ENCODE assay signal across 27 mouse cellular contexts in genomic region chr4:153848274-153848673, GRCm38 (mm10).
DNase-seq lines count a peak whose midpoint lies in the region; ATAC-seq and TF ChIP-seq lines count a peak whose summit lies in the region.
"Had no signal": no experiment of that assay in that cellular context is flagged by ENCODE, and none has a peak within 500 bp of the region (broad histone marks: within the 10 kb centered on the region; RNA-seq: fewer than 3 reads in every experiment).

No protein-coding gene starts in this region.

- no peaks in the 10 kb centered on the region for H3K4me1 ChIP-seq in forebrain, postnatal 0 days (ENCODE audit: insufficient read depth)
- H3K4me1 ChIP-seq in forebrain, embryonic 15.5 days = peaks cover 14% of the 10 kb centered on the region; the same call in 1 of the 2 replicates
- no peaks in the 10 kb centered on the region for H3K4me1 ChIP-seq in lung, embryonic 14.5 days (ENCODE audit: insufficient read depth)
- no peaks in the 10 kb centered on the region for H3K4me1 ChIP-seq in ES-Bruce4 (ENCODE audit: control insufficient read depth, insufficient read depth, low read length)
- H3K4me1 ChIP-seq: heart, embryonic 13.5 days; limb, embryonic 15.5 days; lung, embryonic 15.5 days had no signal

- H3K9ac ChIP-seq in forebrain, postnatal 0 days = no peak overlapping the region
- no peak overlapping the region for H3K9ac ChIP-seq in forebrain, embryonic 15.5 days (replicated peaks)
- no peak overlapping the region for H3K9ac ChIP-seq in lung, embryonic 14.5 days
- H3K9ac ChIP-seq in ES-Bruce4 (ENCODE audit: low read depth, poor library complexity, severe bottlenecking) = no peak overlapping the region
- H3K9ac ChIP-seq: heart, embryonic 13.5 days; hindbrain, embryonic 13.5 days; limb, embryonic 15.5 days; liver, embryonic 14.5 days; lung, embryonic 15.5 days; neural tube, embryonic 12.5 days had no signal

- no peak for TF ChIP-seq POLR2A in ES-Bruce4 (IDR thresholded peaks at IDR 0.05; ENCODE audit: insufficient read depth, low read length)
- no peak for TF ChIP-seq POLR2A in brain, embryonic 14.5 days (IDR thresholded peaks at IDR 0.05; ENCODE audit: borderline replicate concordance, extremely low read depth, insufficient read depth, insufficient read length, poor library complexity, severe bottlenecking)

- H3K27ac ChIP-seq in forebrain, postnatal 0 days (ENCODE audit: low read depth, low read length) = no peak overlapping the region
- no peak overlapping the region for H3K27ac ChIP-seq in forebrain, embryonic 15.5 days (replicated peaks)
- H3K27ac ChIP-seq in lung, embryonic 14.5 days (ENCODE audit: low read depth) = no peak overlapping the region
- H3K27ac ChIP-seq in ES-Bruce4 (ENCODE audit: insufficient read depth, low read length) = no peak overlapping the region
- H3K27ac ChIP-seq: heart, adult 2 months; heart, embryonic 13.5 days; hindbrain, embryonic 13.5 days; left cerebral cortex, adult 2 months; limb, embryonic 15.5 days; liver, embryonic 14.5 days; lung, embryonic 15.5 days; neural tube, embryonic 12.5 days had no signal

- no peak overlapping the region for H3K4me2 ChIP-seq in forebrain, postnatal 0 days (ENCODE audit: low read depth)
- no peak overlapping the region for H3K4me2 ChIP-seq in forebrain, embryonic 15.5 days (replicated peaks)
- no peak overlapping the region for H3K4me2 ChIP-seq in lung, embryonic 14.5 days
- H3K4me2 ChIP-seq: heart, embryonic 13.5 days; hindbrain, embryonic 13.5 days; limb, embryonic 15.5 days; lung, embryonic 15.5 days; neural tube, embryonic 12.5 days had no signal

- TF ChIP-seq CTCF in forebrain, postnatal 0 days (IDR thresholded peaks at IDR 0.05; ENCODE audit: low read depth) = peak; percentile 42
- TF ChIP-seq CTCF in lung, embryonic 14.5 days (IDR thresholded peaks at IDR 0.05; ENCODE audit: low read depth) = 0 out of 2 replicates have a peak, but pooled peaks have one; percentile 14
- TF ChIP-seq CTCF in ES-Bruce4 (IDR thresholded peaks at IDR 0.05; ENCODE audit: low read depth, low read length) = peak; percentile 12
- TF ChIP-seq CTCF in brain, embryonic 14.5 days (IDR thresholded peaks at IDR 0.05; ENCODE audit: borderline replicate concordance, extremely low read depth, insufficient read depth, insufficient read length) = peak; percentile 34; the same call in 1 of the 2 replicates

- no peaks in the 10 kb centered on the region for H3K36me3 ChIP-seq in forebrain, postnatal 0 days (ENCODE audit: insufficient read depth)
- no peaks in the 10 kb centered on the region for H3K36me3 ChIP-seq in forebrain, embryonic 15.5 days
- H3K36me3 ChIP-seq in lung, embryonic 14.5 days (ENCODE audit: insufficient read depth) = no peaks in the 10 kb centered on the region
- H3K36me3 ChIP-seq in ES-Bruce4 (ENCODE audit: control insufficient read depth, insufficient read depth, low read length, poor library complexity, severe bottlenecking) = no peaks in the 10 kb centered on the region
- H3K36me3 ChIP-seq: heart, embryonic 13.5 days; hindbrain, embryonic 13.5 days; limb, embryonic 15.5 days; lung, embryonic 15.5 days; neural tube, embryonic 12.5 days had no signal

- H3K4me3 ChIP-seq in forebrain, postnatal 0 days (ENCODE audit: low read depth, low read length) = no peak overlapping the region
- no peak overlapping the region for H3K4me3 ChIP-seq in forebrain, embryonic 15.5 days
- no peak overlapping the region for H3K4me3 ChIP-seq in lung, embryonic 14.5 days (ENCODE audit: low read depth, low read length)
- H3K4me3 ChIP-seq in ES-Bruce4 (ENCODE audit: low read depth, low read length) = no peak overlapping the region
- H3K4me3 ChIP-seq: heart, adult 2 months; heart, embryonic 13.5 days; hindbrain, embryonic 13.5 days; left cerebral cortex, adult 2 months; limb, embryonic 15.5 days; lung, embryonic 15.5 days; neural tube, embryonic 12.5 days had no signal

- no peak for ATAC-seq in forebrain, postnatal 0 days
- ATAC-seq in forebrain, embryonic 15.5 days (replicated peaks) = no peak
- no peak for ATAC-seq in lung, embryonic 14.5 days (ENCODE audit: insufficient read depth)
- ATAC-seq: forebrain, embryonic 16.5 days; inflammation-experienced regulatory T-cells, adult 6 months had no signal

- no peaks in the 10 kb centered on the region for H3K9me3 ChIP-seq in forebrain, postnatal 0 days (ENCODE audit: low read length)
- H3K9me3 ChIP-seq in forebrain, embryonic 15.5 days = no peaks in the 10 kb centered on the region
- H3K9me3 ChIP-seq in lung, embryonic 14.5 days (ENCODE audit: low read depth, low read length) = no peaks in the 10 kb centered on the region
- no peaks in the 10 kb centered on the region for H3K9me3 ChIP-seq in ES-Bruce4 (replicated peaks; ENCODE audit: control insufficient read depth, insufficient read depth, low read length, poor library complexity, severe bottlenecking)
- H3K9me3 ChIP-seq: heart, embryonic 13.5 days; hindbrain, embryonic 13.5 days; limb, embryonic 15.5 days; lung, embryonic 15.5 days; neural tube, embryonic 12.5 days had no signal

- DNase-seq in forebrain, postnatal 0 days = peak; percentile 17
- DNase-seq in lung, embryonic 14.5 days = no peak
- DNase-seq in lung, postnatal 14 days = no peak
- peak; percentile 43 for DNase-seq in brain, embryonic 14.5 days (ENCODE audit: low read depth)
- no peak for DNase-seq in right cerebral cortex, postnatal 36 days (ENCODE audit: low spot score in 2 of 2)
- DNase-seq: adrenal gland, postnatal 14 days; cerebellum, adult 9-10 months; gastrocnemius, postnatal 36 days; heart, adult 2 months; heart, postnatal 14 days; kidney, postnatal 4 days; left cerebral cortex, postnatal 4 days; lung, postnatal 4 days; retina, postnatal 1 day; right cerebral cortex, postnatal 4 days; thymus, postnatal 25 days had no signal

- no peaks in the 10 kb centered on the region for H3K27me3 ChIP-seq in forebrain, postnatal 0 days (ENCODE audit: insufficient read depth, low read length)
- no peaks in the 10 kb centered on the region for H3K27me3 ChIP-seq in forebrain, embryonic 15.5 days
- H3K27me3 ChIP-seq in lung, embryonic 14.5 days (ENCODE audit: insufficient read depth, low read length) = 0 out of 2 replicates have a peak, but pooled peaks cover 4% of the 10 kb centered on the region
- no peaks in the 10 kb centered on the region; the same call in 1 of the 2 replicates for H3K27me3 ChIP-seq in ES-Bruce4 (ENCODE audit: control insufficient read depth, insufficient read depth, low read length, poor library complexity, severe bottlenecking)
- H3K27me3 ChIP-seq: neural tube, embryonic 12.5 days had no signal

- WGBS in forebrain, postnatal 0 days = 67% methylated on average over 3 of the region's 3 CpGs
- 69% methylated on average over 3 of the region's 3 CpGs for WGBS in forebrain, embryonic 15.5 days
- WGBS in lung, embryonic 14.5 days = 69% methylated on average over 3 of the region's 3 CpGs

- no peak for TF ChIP-seq EP300 in ES-Bruce4 (IDR thresholded peaks at IDR 0.05; ENCODE audit: insufficient read depth, low read depth, low read length)

Comparison
In these comparisons a context has a peak if more than half of its experiments do, and no peak if none do; other contexts are left out.
1. DNase-seq: peak in forebrain, postnatal 0 days (single experiment) and brain, embryonic 14.5 days (single experiment); none in lung, embryonic 14.5 days (single experiment), lung, postnatal 14 days (single experiment) and right cerebral cortex, postnatal 36 days (0 of 2).
2. Peak in every context shown above with its lines, with median percentiles within 50 percentile points of each other: CTCF ChIP-seq.